Mouse (Mus musculus) spleen, adult 2 months (tissue): ENCODE results near the gene Gm614.

Experiments used
- CTCF ChIP-seq: fragments of 200-500 bp; IDR thresholded peaks from 2 replicates; pipeline ENCODE4 v1.5.1; 2011; ENCODE audit warnings: mild to moderate bottlenecking, inconsistent platforms; ENCODE audit not compliant: insufficient read depth, insufficient read length, insufficient replicate concordance; ENCODE audit errors: extremely low read depth
- POLR2A ChIP-seq: fragments of 200-500 bp; IDR thresholded peaks from 2 replicates; pipeline ENCODE4 v1.6.1; 2011; ENCODE audit warnings: low read depth, low read length, inconsistent platforms

DNA sequence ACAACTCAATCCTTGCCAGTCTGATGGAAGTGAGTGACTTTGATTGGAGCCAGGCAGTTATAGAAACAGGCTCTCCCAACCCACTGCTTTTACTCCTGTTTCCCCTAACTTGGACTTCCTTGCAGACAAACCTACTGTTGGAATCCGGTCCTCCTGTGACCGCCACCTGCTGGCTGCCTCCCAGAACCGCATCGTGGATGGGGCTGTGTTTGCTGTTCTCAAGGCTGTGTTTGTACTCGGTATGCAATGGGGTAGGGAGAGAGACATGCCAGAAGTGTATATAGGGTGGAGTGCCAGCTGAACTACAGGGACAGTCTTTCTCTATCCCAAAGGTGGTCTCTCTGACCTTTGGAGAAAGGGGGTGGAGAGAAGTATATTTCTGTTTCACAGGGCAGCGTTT is 21.7 kb upstream of the Gm614 start:
- TF ChIP-seq POLR2A (no peak), CTCF (peak; percentile 74; the same call in 1 of the 2 replicates)
